Mouse (Mus musculus) cerebellum, adult 2 months (tissue): Measurements from ENCODE around the gene Slc23a2.

Experiments used
- CTCF ChIP-seq: fragments of 200-500 bp; IDR thresholded peaks from 2 replicates; pipeline ENCODE4 v1.5.1; 2011; ENCODE audit warnings: low read depth, mild to moderate bottlenecking, control low read depth, low read length, moderate library complexity, borderline replicate concordance; ENCODE audit not compliant: insufficient read depth
- POLR2A ChIP-seq: fragments of 200-500 bp; IDR thresholded peaks from 2 replicates; pipeline ENCODE4 v1.6.1; 2011; ENCODE audit warnings: low read length, control low read depth, borderline replicate concordance; ENCODE audit not compliant: insufficient read depth

DNA sequence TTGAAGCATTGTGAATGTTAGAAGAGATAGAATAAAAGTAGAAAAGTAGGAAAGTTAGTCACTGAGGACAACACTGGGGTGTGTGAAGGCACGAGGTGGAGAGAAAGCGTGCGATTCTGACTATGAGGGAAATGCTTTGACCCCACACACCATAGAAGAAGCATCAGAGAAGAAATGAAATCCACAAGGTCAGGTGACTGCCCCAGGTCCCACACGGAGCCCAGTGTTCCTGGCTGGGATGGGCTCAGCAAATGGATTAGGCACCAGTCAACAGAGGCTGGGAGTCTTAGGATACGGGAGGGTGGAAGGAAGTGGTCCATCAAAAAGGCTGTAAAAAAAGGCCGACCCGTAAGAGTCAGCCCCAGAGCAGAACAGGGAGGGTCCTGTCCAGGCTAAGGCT lies 124.5 kb downstream of the Slc23a2 start:
- TF ChIP-seq CTCF (no peak), POLR2A (no peak)
